Mouse (Mus musculus): ENCODE measurements around the gene Il13.

DNA sequence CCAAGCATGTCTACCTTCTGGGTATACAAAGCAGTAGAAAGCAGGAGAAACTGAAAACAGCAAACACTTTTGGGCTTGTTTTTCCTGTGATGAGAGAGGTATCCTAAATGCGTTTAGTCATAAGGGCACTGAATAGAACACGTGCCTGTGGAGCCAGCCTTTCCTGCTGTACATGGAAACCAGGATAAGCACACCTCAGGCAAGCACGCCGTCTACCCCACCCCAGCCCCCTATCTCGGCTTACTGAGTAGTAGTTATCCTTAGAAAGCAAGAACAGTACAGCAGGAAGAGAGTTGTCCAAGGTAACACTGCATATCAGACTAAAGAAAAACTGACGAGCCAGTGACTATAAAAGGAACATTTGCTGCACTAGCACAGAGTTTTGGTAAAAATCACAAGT, 23.3 kb upstream of the Il13 start:
- TF ChIP-seq MAZ (IDR thresholded peaks at IDR 0.05; ENCODE audit: low read depth, low read length) (no peak), USF2 (IDR thresholded peaks at IDR 0.05; ENCODE audit: borderline replicate concordance in 1 of 2, insufficient read depth in 1 of 2, low read depth in 1 of 2, low read length in 2 of 2) (no peak), POLR2A (IDR thresholded peaks at IDR 0.05; ENCODE audit: control insufficient read depth in 1 of 2, insufficient read depth in 1 of 2, low read depth in 1 of 2, low read length in 2 of 2, poor library complexity in 1 of 2) (no peak), BHLHE40 (IDR thresholded peaks at IDR 0.05; ENCODE audit: borderline replicate concordance, low read depth, low read length) (no peak), GABPA (IDR thresholded peaks at IDR 0.05; ENCODE audit: low read depth, low read length) (no peak), RCOR1 (IDR thresholded peaks at IDR 0.05; ENCODE audit: low read depth, low read length) (no peak), KAT2A (conservative IDR thresholded peaks at IDR 0.05; ENCODE audit: low read depth, low read length) (no peak), CTCF (IDR thresholded peaks at IDR 0.05 in 2 of 3, conservative IDR thresholded peaks at IDR 0.05 in 1 of 3; ENCODE audit: control insufficient read depth in 1 of 3, insufficient read depth in 1 of 3, low read depth in 2 of 3, low read length in 3 of 3, poor library complexity in 1 of 3, severe bottlenecking in 1 of 3) (no peak)
